Comparison of ENCODE assay signal across 16 mouse cellular contexts in genomic region chr3:81149109-81149521, GRCm38 (mm10).
DNase-seq lines count a peak whose midpoint lies in the region; ATAC-seq and TF ChIP-seq lines count a peak whose summit lies in the region.
"Had no signal": no experiment of that assay in that cellular context is flagged by ENCODE, and none has a peak within 500 bp of the region (broad histone marks: within the 10 kb centered on the region; RNA-seq: fewer than 3 reads in every experiment).

No protein-coding gene starts in this region.

- ATAC-seq in hindbrain, postnatal 0 days: peak; percentile 70
- ATAC-seq in hindbrain, embryonic 13.5 days (ENCODE audit: low FRiP score): no peak
- no peak for ATAC-seq in midbrain, postnatal 0 days (ENCODE audit: low FRiP score)
- ATAC-seq in midbrain, embryonic 11.5 days (ENCODE audit: low FRiP score): no peak
- peak; percentile 48 for ATAC-seq in forebrain, embryonic 15.5 days (replicated peaks)
- ATAC-seq: CD4-positive, CD25-positive, alpha-beta regulatory T cell, adult 4 months; Patski had no signal

- H3K36me3 ChIP-seq in hindbrain, postnatal 0 days (ENCODE audit: insufficient read depth, low read length): no peaks in the 10 kb centered on the region
- no peaks in the 10 kb centered on the region for H3K36me3 ChIP-seq in hindbrain, embryonic 13.5 days
- H3K36me3 ChIP-seq in midbrain, postnatal 0 days (ENCODE audit: insufficient read depth, low read length): no peaks in the 10 kb centered on the region
- H3K36me3 ChIP-seq in midbrain, embryonic 11.5 days (ENCODE audit: control insufficient read depth, insufficient read depth, low read length): no peaks in the 10 kb centered on the region
- H3K36me3 ChIP-seq in forebrain, embryonic 15.5 days: no peaks in the 10 kb centered on the region
- H3K36me3 ChIP-seq: hindbrain, embryonic 10.5 days; liver, embryonic 15.5 days had no signal

- no peaks in the 10 kb centered on the region for H3K4me1 ChIP-seq in hindbrain, postnatal 0 days (ENCODE audit: insufficient read depth, low read length)
- 0 out of 2 replicates have a peak, but pooled peaks cover 5% of the 10 kb centered on the region for H3K4me1 ChIP-seq in hindbrain, embryonic 13.5 days (replicated peaks)
- H3K4me1 ChIP-seq in midbrain, postnatal 0 days (ENCODE audit: insufficient read depth, low read length): no peaks in the 10 kb centered on the region
- H3K4me1 ChIP-seq in midbrain, embryonic 11.5 days (ENCODE audit: control insufficient read depth, insufficient read depth, low read length): no peaks in the 10 kb centered on the region
- peaks cover 8% of the 10 kb centered on the region; the same call in 1 of the 2 replicates for H3K4me1 ChIP-seq in forebrain, embryonic 15.5 days
- H3K4me1 ChIP-seq: liver, embryonic 15.5 days had no signal

- TF ChIP-seq CTCF in hindbrain, postnatal 0 days (IDR thresholded peaks at IDR 0.05; ENCODE audit: low read depth): no peak
- TF ChIP-seq CTCF in midbrain, postnatal 0 days (IDR thresholded peaks at IDR 0.05): no peak

- H3K27me3 ChIP-seq in hindbrain, postnatal 0 days (ENCODE audit: insufficient read depth, low read length): no peaks in the 10 kb centered on the region
- no peaks in the 10 kb centered on the region for H3K27me3 ChIP-seq in hindbrain, embryonic 13.5 days
- no peaks in the 10 kb centered on the region for H3K27me3 ChIP-seq in midbrain, postnatal 0 days (ENCODE audit: insufficient read depth, low read length)
- no peaks in the 10 kb centered on the region for H3K27me3 ChIP-seq in midbrain, embryonic 11.5 days (ENCODE audit: control insufficient read depth, insufficient read depth, low read length)
- no peaks in the 10 kb centered on the region for H3K27me3 ChIP-seq in forebrain, embryonic 15.5 days
- H3K27me3 ChIP-seq: liver, embryonic 15.5 days; Patski had no signal

- H3K9me3 ChIP-seq in hindbrain, postnatal 0 days (ENCODE audit: low read length): no peaks in the 10 kb centered on the region
- no peaks in the 10 kb centered on the region for H3K9me3 ChIP-seq in hindbrain, embryonic 13.5 days
- H3K9me3 ChIP-seq in midbrain, postnatal 0 days (ENCODE audit: low read length): no peaks in the 10 kb centered on the region
- no peaks in the 10 kb centered on the region for H3K9me3 ChIP-seq in midbrain, embryonic 11.5 days (ENCODE audit: control insufficient read depth, low read length)
- no peaks in the 10 kb centered on the region for H3K9me3 ChIP-seq in forebrain, embryonic 15.5 days
- H3K9me3 ChIP-seq: hindbrain, embryonic 10.5 days; liver, embryonic 15.5 days had no signal

- no peak overlapping the region for H3K4me2 ChIP-seq in hindbrain, postnatal 0 days (ENCODE audit: low read depth, low read length)
- H3K4me2 ChIP-seq in hindbrain, embryonic 13.5 days: no peak overlapping the region
- H3K4me2 ChIP-seq in midbrain, postnatal 0 days (ENCODE audit: low read depth, low read length, poor library complexity, severe bottlenecking): no peak overlapping the region
- no peak overlapping the region for H3K4me2 ChIP-seq in midbrain, embryonic 11.5 days
- H3K4me2 ChIP-seq in forebrain, embryonic 15.5 days (replicated peaks): no peak overlapping the region
- H3K4me2 ChIP-seq: liver, embryonic 15.5 days had no signal

- DNase-seq in hindbrain, postnatal 0 days (ENCODE audit: low spot score): no peak
- peak; percentile 9 for DNase-seq in midbrain, postnatal 0 days (ENCODE audit: low spot score)
- DNase-seq in midbrain, embryonic 11.5 days (ENCODE audit: low spot score, missing footprints): no peak
- DNase-seq in layer of hippocampus, postnatal 14 days (ENCODE audit: low spot score in 2 of 2): peak; percentile 12 to 62
- DNase-seq in yolk sac, embryonic 10.5 days (ENCODE audit: low spot score): no peak
- no peak for DNase-seq in adrenal gland, postnatal 25 days
- DNase-seq: adrenal gland, adult 8-10 months; cerebellum, adult 8-10 months; kidney, adult 9 months; thymus, postnatal 36 days had no signal

- no peak overlapping the region for H3K4me3 ChIP-seq in hindbrain, postnatal 0 days (ENCODE audit: low read length)
- no peak overlapping the region for H3K4me3 ChIP-seq in hindbrain, embryonic 13.5 days
- no peak overlapping the region for H3K4me3 ChIP-seq in midbrain, postnatal 0 days (ENCODE audit: low read depth, low read length)
- H3K4me3 ChIP-seq in midbrain, embryonic 11.5 days (ENCODE audit: low read depth, low read length): no peak overlapping the region
- no peak overlapping the region for H3K4me3 ChIP-seq in forebrain, embryonic 15.5 days
- H3K4me3 ChIP-seq: hindbrain, embryonic 10.5 days; liver, embryonic 15.5 days had no signal

- H3K27ac ChIP-seq in hindbrain, postnatal 0 days: no peak overlapping the region
- H3K27ac ChIP-seq in hindbrain, embryonic 13.5 days: no peak overlapping the region
- no peak overlapping the region for H3K27ac ChIP-seq in midbrain, postnatal 0 days (ENCODE audit: low read depth, low read length)
- no peak overlapping the region for H3K27ac ChIP-seq in midbrain, embryonic 11.5 days (ENCODE audit: low read depth, low read length)
- H3K27ac ChIP-seq in forebrain, embryonic 15.5 days (replicated peaks): no peak overlapping the region
- H3K27ac ChIP-seq: hindbrain, embryonic 10.5 days; liver, embryonic 15.5 days had no signal

- H3K9ac ChIP-seq in hindbrain, postnatal 0 days (replicated peaks; ENCODE audit: low read length): no peak overlapping the region
- H3K9ac ChIP-seq in hindbrain, embryonic 13.5 days: no peak overlapping the region
- no peak overlapping the region for H3K9ac ChIP-seq in midbrain, postnatal 0 days (replicated peaks; ENCODE audit: low read length, poor library complexity, severe bottlenecking)
- no peak overlapping the region for H3K9ac ChIP-seq in midbrain, embryonic 11.5 days (ENCODE audit: low read length)
- no peak overlapping the region for H3K9ac ChIP-seq in forebrain, embryonic 15.5 days (replicated peaks)
- H3K9ac ChIP-seq: liver, embryonic 15.5 days had no signal

- 44% methylated on average over 3 of the region's 3 CpGs for WGBS in hindbrain, postnatal 0 days
- 61% methylated on average over 3 of the region's 3 CpGs for WGBS in hindbrain, embryonic 13.5 days
- WGBS in midbrain, postnatal 0 days: 46% methylated on average over 3 of the region's 3 CpGs
- 61% methylated on average over 3 of the region's 3 CpGs for WGBS in midbrain, embryonic 11.5 days
- WGBS in forebrain, embryonic 15.5 days: 31% methylated on average over 3 of the region's 3 CpGs

Comparison
In these comparisons a context has a peak if more than half of its experiments do, and no peak if none do; other contexts are left out.
1. ATAC-seq: peak in hindbrain, postnatal 0 days (single experiment) and forebrain, embryonic 15.5 days (single experiment); none in hindbrain, embryonic 13.5 days (single experiment), midbrain, postnatal 0 days (single experiment) and midbrain, embryonic 11.5 days (single experiment).
2. DNase-seq: peak in midbrain, postnatal 0 days (single experiment) and layer of hippocampus, postnatal 14 days (2 of 2); none in hindbrain, postnatal 0 days (single experiment), midbrain, embryonic 11.5 days (single experiment), yolk sac, embryonic 10.5 days (single experiment) and adrenal gland, postnatal 25 days (single experiment).